Mouse (Mus musculus): ENCODE results near the gene Ms4a6d.

DNA sequence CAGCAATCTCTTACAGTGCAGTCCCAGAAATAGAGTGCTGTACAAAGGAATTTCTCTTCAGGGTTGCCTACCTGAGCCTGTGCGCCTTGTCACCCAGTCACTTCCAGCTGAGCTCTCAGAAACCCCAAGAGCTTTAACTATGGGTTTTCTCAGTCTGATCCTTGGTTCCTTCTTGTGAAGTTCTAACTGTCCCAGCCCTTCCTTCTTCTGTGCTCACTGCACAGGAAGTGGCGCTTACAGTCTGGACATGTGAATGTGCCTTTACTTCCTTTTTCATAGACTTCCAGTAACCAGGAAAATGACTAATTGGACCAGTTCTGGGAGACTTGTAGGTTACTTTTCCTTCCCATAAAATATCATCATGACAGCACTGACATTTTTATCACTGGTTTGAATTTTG lies at the start of gene Ms4a6d:
- TF ChIP-seq CTCF (IDR thresholded peaks at IDR 0.05; ENCODE audit: insufficient read depth, low read length) (no peak), POLR2A (IDR thresholded peaks at IDR 0.05; ENCODE audit: borderline replicate concordance, extremely low read depth, low read depth, low read length) (no peak)
